11 mouse cellular contexts compared by ENCODE assay signal in the genomic region with DNA sequence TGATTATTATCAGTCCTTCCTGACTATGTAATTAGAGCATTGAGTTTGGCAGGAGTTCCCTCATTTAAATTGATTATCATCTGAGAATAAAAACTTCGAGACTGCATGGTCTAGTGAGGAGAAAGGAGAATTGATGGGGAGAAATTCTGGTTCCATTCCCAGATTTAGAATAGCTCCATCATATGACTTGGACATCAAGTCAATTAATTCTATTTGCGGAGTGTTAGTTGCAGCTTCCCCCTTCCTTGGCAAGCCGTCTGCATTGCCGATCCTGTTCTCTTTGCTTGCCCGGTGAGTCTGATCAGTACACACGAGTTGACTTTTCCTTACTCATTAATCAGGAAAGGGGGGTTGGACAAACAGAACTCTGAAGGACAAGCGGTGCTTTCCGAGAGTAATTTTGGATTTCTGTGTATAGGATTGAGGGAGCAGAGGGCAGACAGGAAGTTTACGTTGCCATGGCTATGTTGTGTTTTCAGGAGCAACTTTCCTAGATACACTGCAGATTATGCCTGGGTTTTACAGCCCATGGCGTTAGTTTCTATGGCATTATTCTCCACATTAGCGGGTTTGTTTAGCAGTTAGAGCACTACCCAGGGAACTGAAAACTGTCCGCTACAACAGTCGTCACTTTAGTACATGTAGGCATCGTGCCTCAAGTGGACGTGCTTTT.
DNase-seq lines count a peak whose midpoint lies in the region; ATAC-seq and TF ChIP-seq lines count a peak whose summit lies in the region.
"Had no signal": no experiment of that assay in that cellular context is flagged by ENCODE, and none has a peak within 500 bp of the region (broad histone marks: within the 10 kb centered on the region; RNA-seq: fewer than 3 reads in every experiment).

No protein-coding gene starts in this region.

- peaks cover 4% of the 10 kb centered on the region; the same call in 1 of the 2 replicates for H3K4me1 ChIP-seq in cerebellum, adult 2 months (ENCODE audit: control insufficient read depth, insufficient read depth, low read length)
- no peaks in the 10 kb centered on the region for H3K4me1 ChIP-seq in heart, embryonic 11.5 days (ENCODE audit: control insufficient read depth, insufficient read depth, low read length)
- H3K4me1 ChIP-seq: limb, embryonic 12.5 days had no signal

- peak overlapping the region; percentile 51 for H3K4me3 ChIP-seq in cerebellum, adult 2 months (replicated peaks; ENCODE audit: insufficient read depth, low read depth, low read length)
- no peak overlapping the region for H3K4me3 ChIP-seq in heart, embryonic 11.5 days (ENCODE audit: low read depth, low read length)
- H3K4me3 ChIP-seq: limb, embryonic 12.5 days had no signal

- H3K36me3 ChIP-seq in heart, embryonic 11.5 days (ENCODE audit: control insufficient read depth, insufficient read depth, low read length): no peaks in the 10 kb centered on the region
- H3K36me3 ChIP-seq: limb, embryonic 12.5 days had no signal

- TF ChIP-seq POLR2A in cerebellum, adult 2 months (IDR thresholded peaks at IDR 0.05; ENCODE audit: borderline replicate concordance, insufficient read depth, low read length): no peak

- no peak overlapping the region for H3K4me2 ChIP-seq in heart, embryonic 11.5 days
- H3K4me2 ChIP-seq: limb, embryonic 12.5 days had no signal

- peak overlapping the region; percentile 33 for H3K27ac ChIP-seq in cerebellum, adult 2 months (ENCODE audit: insufficient read depth, low read length)
- no peak overlapping the region for H3K27ac ChIP-seq in heart, embryonic 11.5 days (ENCODE audit: low read depth, low read length)
- H3K27ac ChIP-seq: limb, embryonic 12.5 days had no signal

- TF ChIP-seq CTCF in cerebellum, adult 2 months (IDR thresholded peaks at IDR 0.05; ENCODE audit: borderline replicate concordance, insufficient read depth, low read depth, low read length): no peak

- DNase-seq in kidney, adult 8-10 months: peak; percentile 0 to 11
- no peak for DNase-seq in kidney, postnatal 4 days
- DNase-seq in Muller cell, postnatal 12 days (ENCODE audit: inconsistent ontology term): peak; percentile 33
- DNase-seq in cerebellum, adult 2 months: peak; percentile 57 to 75
- DNase-seq in layer of hippocampus, adult 9-11 months: peak; percentile 49
- no peak for DNase-seq in thymus, adult 18-20 months
- DNase-seq: adrenal gland, postnatal 14 days; heart, postnatal 14 days had no signal

- H3K9ac ChIP-seq in heart, embryonic 11.5 days (ENCODE audit: low read depth, low read length): no peak overlapping the region
- H3K9ac ChIP-seq: limb, embryonic 12.5 days had no signal

- no peak for ATAC-seq in activated CD4-positive, CD25-positive, alpha-beta regulatory T cell, adult 4 months
- ATAC-seq in heart, embryonic 11.5 days (replicated peaks; ENCODE audit: insufficient number of reproducible peaks, low FRiP score, low TSS enrichment): no peak

- H3K27me3 ChIP-seq in cerebellum, adult 2 months (ENCODE audit: control insufficient read depth, insufficient read depth, low read length): no peaks in the 10 kb centered on the region
- no peaks in the 10 kb centered on the region for H3K27me3 ChIP-seq in heart, embryonic 11.5 days (ENCODE audit: control insufficient read depth, insufficient read depth, low read length)
- H3K27me3 ChIP-seq: limb, embryonic 12.5 days had no signal

- WGBS in cerebellum, adult 2 months: 6% methylated on average over 15 of the region's 15 CpGs
- 77% methylated on average over 15 of the region's 15 CpGs for whole genome bisulfite sequencing in heart, embryonic 11.5 days (ENCODE audit: insufficient replicate concordance)

- H3K9me3 ChIP-seq in heart, embryonic 11.5 days (replicated peaks; ENCODE audit: control insufficient read depth, low read length): no peaks in the 10 kb centered on the region
- H3K9me3 ChIP-seq: limb, embryonic 12.5 days had no signal

Comparison
In these comparisons a context has a peak if more than half of its experiments do, and no peak if none do; other contexts are left out.
1. DNase-seq: peak in kidney, adult 8-10 months (2 of 2), Muller cell, postnatal 12 days (single experiment), cerebellum, adult 2 months (2 of 2) and layer of hippocampus, adult 9-11 months (single experiment); none in kidney, postnatal 4 days (0 of 2) and thymus, adult 18-20 months (0 of 2).